Mouse (Mus musculus): ENCODE results near the gene Bsg. TPM values are rescaled to one million over a fixed set of nuclear protein-coding genes. Genes with fewer than 3 reads are reported as not detected.

Bsg gene
- 283 and 298 TPM in 2 replicates for total RNA-seq (2017)

- peak; percentile 94 for ATAC-seq (replicated peaks; ENCODE audit: low read depth, poor library complexity, severe bottlenecking)
These were observed at the start of gene Bsg for GRCm38 (mm10) chr10:79704065-79704969. Bsg (plus strand) TSS chr10:79704491.

- no peak for ATAC-seq (replicated peaks; ENCODE audit: low read depth, poor library complexity, severe bottlenecking)
These were observed 49.3 kb upstream of the Bsg start for GRCm38 (mm10) chr10:79654946-79655395.

- peak; percentile 57; the same call in 1 of the 2 replicates for ATAC-seq (replicated peaks; ENCODE audit: low read depth, poor library complexity, severe bottlenecking)
These were observed 45.5 kb upstream of the Bsg start for GRCm38 (mm10) chr10:79658829-79659228.

GRCm38 (mm10) chr10:79660298-79660697 lies 44.0 kb upstream of the Bsg start:
- no peak for ATAC-seq (replicated peaks; ENCODE audit: low read depth, poor library complexity, severe bottlenecking)

DNA sequence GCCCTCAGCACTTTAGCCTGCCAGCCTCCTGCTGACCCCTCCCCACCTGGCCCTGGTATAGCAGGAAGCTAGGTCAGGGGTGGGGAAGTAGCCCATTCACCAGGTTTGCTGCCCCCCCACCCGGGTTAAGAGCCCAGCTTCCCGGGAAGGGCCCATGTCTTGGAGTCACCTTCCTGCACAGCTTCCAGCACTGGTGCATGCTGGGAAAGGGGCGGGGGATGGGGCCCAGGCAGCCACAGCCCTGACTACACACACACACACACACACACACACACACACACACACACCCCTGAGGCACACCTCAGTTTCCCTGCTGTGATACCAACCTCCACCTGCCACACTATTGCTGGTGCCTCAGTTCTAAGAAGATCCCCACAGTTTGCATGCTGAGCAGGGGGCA lies 42.4 kb upstream of the Bsg start:
- ATAC-seq (replicated peaks; ENCODE audit: low read depth, poor library complexity, severe bottlenecking): no peak

DNA sequence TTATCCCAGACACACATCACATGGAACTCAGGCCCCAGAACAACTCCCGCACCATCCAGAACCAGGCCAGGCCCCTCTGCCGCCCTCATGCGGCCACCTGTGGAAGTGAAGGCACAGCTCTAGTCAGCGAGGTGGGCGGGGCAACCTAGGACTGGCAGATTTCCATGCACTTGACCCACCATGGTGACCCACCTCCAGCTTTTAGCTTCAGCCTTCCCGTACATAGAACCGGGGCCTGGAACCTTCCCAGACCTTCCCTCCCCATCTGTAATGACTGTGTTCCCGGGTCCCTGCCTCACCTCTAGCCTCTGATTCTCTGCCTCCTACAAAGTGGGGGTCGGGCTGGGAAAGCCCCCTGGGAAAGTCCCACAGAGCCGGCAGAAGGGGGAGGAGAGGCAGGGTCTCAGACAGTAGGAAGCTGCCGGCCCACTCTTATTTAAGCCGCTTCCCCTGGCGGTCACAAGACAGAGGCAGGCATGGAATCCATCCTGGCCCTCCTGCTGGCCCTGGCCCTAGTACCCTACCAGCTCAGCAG lies 40.1 kb upstream of the Bsg start, which contains the start of gene Madcam1:
Gene Madcam1 (plus strand): TSS at position 429 of the 535 bp plus-strand sequence.
- ATAC-seq (replicated peaks; ENCODE audit: low read depth, poor library complexity, severe bottlenecking): peak; percentile 63

GRCm38 (mm10) chr10:79665051-79665450 lies 39.2 kb upstream of the Bsg start:
- ATAC-seq (replicated peaks; ENCODE audit: low read depth, poor library complexity, severe bottlenecking): no peak

DNA sequence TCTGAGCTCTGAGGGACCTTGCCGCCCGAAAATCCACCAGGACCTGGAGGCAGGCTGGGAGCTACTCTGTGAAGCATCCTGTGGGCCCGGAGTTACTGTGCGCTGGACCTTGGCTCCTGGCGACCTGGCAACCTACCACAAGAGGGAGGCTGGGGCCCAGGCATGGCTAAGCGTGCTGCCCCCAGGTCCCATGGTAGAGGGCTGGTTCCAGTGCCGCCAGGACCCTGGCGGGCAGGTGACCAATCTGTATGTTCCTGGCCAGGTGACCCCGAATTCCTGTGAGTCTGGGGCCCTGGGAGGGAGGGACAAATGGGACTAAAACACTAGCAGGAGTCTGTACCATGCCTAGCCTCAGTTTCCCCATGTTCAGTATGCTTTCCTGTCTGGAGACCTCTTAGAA lies 37.8 kb upstream of the Bsg start:
- ATAC-seq (replicated peaks; ENCODE audit: low read depth, poor library complexity, severe bottlenecking): no peak

DNA sequence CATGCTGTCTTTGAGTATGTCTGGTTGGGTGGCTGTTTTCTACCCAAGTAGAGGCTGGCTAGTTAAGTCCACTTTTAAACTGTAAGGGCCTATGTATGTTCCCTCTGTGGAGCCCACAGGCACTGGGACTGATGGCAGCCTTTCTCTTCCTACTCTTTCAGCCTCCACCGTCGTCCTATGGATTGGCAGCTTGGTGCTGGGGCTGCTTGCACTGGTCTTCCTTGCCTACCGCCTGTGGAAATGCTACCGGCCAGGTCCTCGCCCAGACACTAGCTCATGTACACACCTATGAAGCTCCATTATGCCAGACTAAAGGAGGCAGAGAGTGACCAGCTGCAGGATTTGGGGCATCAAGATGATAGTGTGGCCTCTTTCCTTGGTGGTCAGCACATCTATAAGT lies 36.2 kb upstream of the Bsg start:
- no peak for ATAC-seq (replicated peaks; ENCODE audit: low read depth, poor library complexity, severe bottlenecking)

GRCm38 (mm10) chr10:79668771-79669575 lies 35.3 kb upstream of the Bsg start, which contains the start of gene Tpgs1:
Tpgs1 (plus strand) TSS chr10:79669369.
- peak; percentile 83 for ATAC-seq (replicated peaks; ENCODE audit: low read depth, poor library complexity, severe bottlenecking)

GRCm38 (mm10) chr10:79669576-79670057 lies 34.7 kb upstream of the Bsg start:
- ATAC-seq (replicated peaks; ENCODE audit: low read depth, poor library complexity, severe bottlenecking): peak; percentile 27

- no peak for ATAC-seq (replicated peaks; ENCODE audit: low read depth, poor library complexity, severe bottlenecking)
These were observed 34.0 kb upstream of the Bsg start for GRCm38 (mm10) chr10:79670071-79670888.

GRCm38 (mm10) chr10:79671396-79672087 lies 32.7 kb upstream of the Bsg start:
- ATAC-seq (replicated peaks; ENCODE audit: low read depth, poor library complexity, severe bottlenecking): no peak

DNA sequence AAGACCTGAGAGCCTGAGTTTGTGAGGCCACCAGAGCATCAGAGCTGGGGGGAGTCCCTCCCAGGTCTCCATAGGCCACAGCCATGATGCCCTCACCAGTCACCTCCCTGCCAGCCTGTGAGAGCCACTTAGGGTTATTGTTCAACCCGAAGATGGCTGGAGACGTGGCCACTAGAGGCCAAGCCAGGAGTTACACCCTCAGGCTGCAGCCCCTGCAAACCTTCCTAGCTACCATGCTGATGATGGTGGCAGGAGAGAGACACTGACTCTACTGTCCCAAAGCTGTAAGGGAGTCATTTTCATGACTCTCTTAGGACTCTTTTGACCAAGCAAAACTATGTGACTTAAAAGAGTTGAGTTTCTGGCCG lies 32.2 kb upstream of the Bsg start:
- ATAC-seq (replicated peaks; ENCODE audit: low read depth, poor library complexity, severe bottlenecking): no peak

DNA sequence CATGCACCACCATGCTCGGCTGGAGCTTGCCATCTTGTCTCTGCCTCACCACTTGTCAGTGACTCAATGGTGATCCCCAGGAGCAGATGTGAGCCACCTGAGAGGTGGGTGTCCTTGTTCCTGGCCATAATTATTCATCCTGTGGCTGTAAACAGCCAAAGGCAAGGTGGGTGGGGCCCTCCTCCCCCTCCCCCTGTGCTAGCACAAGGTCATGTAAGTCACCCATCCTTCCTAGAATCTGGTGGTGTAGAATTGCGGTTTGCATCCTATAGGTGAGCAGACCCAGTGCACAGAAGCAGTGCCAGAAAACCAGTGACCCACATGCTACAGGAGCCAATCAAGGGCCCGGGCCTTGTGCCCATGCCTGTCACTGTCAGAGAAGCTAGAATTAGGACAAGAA lies 31.2 kb upstream of the Bsg start:
- ATAC-seq (replicated peaks; ENCODE audit: low read depth, poor library complexity, severe bottlenecking): no peak

- ATAC-seq (replicated peaks; ENCODE audit: low read depth, poor library complexity, severe bottlenecking): no peak
These were observed 28.8 kb upstream of the Bsg start for GRCm38 (mm10) chr10:79675346-79676035.

GRCm38 (mm10) chr10:79680606-79681495 lies 23.4 kb upstream of the Bsg start:
- ATAC-seq (replicated peaks; ENCODE audit: low read depth, poor library complexity, severe bottlenecking): peak; percentile 3

Data from common myeloid progenitor, adult 5-6 weeks (primary cell).